Mouse (Mus musculus) liver, embryonic 14 days (tissue): ENCODE data around the gene Ddah2. TPM values are rescaled to one million over a fixed set of nuclear protein-coding genes. Genes with fewer than 3 reads are reported as not detected.

Source experiments
- polyA plus RNA-seq: library from polyadenylated mRNA; depleted of rRNA; stranded (reverse); fragments of >200 nt; gene quantifications from 2 replicates; pipeline ENCODE4 v1.2.3, GENCODE M21; 2012; rRNA removed

Ddah2 gene
- 11.1 and 13.5 TPM in 2 replicates for polyA plus RNA-seq

DNA sequence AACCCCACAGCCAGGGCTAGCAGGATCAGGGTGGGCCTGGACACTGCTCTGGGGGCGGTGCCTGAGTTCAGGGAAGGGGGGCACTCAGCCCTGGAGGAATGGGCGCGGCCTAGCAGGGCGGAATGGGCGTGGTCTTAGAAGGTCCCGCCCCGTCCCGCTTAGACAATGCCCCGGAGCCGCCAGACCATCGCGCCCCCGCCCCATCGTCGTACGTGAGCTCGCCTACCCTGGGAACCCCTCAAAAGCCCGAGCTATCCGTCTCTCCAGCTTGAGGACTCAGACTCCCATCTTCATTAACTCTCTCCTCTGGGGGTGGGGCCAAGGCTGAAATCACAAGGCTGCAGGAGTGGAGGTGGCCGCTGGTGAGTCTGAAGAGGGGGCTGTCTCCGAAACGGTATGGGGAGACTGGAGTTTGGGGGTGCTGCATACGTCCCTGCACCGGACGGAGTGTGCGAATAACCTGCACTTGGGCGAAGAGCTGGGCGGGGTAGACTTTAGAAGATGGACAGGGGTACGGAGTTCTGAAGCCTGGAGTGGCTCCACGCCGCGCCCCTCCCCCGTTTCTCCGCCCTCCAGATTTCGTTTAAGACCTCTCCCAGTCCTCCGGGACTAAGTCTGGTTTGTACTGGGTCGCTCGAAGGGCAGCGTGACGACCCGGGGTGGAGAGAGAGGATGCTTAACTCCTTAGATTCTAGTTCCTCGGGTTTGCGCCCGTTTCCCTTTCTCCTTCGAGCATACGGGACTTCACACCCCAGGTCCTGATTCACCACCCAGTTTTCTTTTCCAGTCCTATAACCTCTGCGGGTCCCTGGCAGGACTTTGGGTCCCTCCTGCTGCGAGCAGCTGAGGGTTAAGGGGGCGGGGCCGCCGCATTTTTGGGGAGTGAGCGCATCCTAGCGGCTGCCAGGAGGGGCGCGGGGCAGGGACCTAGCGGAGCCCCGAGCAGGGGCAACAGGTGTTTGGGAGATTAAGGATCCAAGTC is at the start of gene Ddah2:
Ddah2 (plus strand) TSS at position 125 of the 982 bp plus-strand sequence.

GRCm38 (mm10) chr17:35016376-35016775 is 42.5 kb upstream of the Ddah2 start, which contains the start of gene Vwa7:
Gene Vwa7, plus strand, starts transcription at chr17:35016579.

DNA sequence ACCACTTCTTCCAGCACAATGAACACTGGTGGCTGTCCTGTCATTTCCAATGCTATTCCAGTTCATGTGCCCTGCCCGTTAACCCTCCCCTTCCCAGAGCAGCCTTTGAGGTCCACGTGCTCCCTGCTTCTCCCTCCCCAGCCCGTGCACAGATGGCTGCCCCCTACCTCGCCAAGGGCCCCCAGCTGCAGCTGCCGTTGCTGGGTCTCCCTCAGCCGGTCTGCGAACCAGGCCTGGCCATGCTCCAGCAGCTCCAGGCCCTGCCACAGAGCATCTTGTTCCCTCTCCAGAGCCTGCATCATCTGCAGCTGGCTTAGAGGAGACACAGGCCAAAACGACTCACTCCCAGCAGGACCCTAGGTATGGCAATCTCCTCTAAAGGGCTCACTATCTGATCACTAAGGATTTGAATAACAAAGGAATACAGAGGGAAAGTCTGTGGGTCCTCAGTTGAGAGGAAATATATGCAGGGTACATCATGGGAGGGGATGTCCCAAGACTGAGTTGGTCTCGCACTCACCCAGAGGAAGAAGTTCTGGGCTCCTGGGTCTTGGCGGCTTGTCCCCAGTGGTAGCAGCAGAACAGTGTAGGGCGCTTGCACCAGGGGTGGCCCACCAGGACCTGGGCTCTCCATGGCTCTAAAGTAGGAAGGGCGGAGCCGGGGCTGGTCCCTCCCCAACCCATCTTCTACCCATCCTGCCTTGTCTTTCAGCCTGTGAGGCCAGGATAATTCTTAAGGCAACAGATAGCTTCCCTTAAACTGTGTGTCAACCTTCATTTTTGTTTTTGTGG is 31.4 kb upstream of the Ddah2 start, which contains the start of gene Sapcd1:
Sapcd1 (minus strand) TSS at position 740 of the 792 bp plus-strand sequence.

DNA sequence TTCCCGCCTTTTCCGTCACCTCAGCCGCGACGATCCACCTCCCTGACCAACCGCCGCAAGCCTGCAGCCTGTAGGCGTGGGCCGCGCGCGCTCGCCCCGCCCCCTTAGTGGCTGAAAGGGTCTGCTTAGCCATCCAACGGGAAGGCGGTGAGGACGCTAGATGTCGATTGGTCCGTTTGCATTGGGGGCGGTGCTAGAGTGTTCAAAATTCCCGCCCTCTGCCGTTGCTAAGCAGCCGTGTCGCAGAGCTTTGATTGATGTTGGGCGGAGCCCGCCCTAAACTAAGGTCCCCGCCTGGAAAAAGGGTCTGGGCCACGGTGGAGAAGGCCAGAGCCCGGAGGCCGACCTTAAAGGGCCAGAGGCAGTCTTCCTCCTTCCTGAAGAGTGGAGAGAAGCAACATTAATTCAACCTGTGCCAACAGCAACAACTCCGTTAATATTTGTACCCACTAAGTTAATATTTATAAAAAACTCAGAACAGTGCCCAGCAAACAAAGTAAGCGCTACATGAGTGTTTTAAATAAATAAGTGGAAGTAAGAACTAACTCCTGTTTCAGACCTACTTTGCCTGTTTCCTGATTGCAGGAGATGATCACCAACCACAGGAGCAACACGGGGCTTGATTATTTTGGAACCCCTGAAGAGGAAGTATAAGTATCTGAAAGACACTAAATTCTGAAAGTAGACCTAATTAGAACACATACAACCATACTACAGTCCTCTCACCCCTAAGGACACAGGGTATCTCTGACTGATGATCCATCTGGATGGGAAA is 12.0 kb upstream of the Ddah2 start, which contains the start of gene Msh5:
Msh5 (minus strand) TSS at position 65 of the 775 bp plus-strand sequence.

DNA sequence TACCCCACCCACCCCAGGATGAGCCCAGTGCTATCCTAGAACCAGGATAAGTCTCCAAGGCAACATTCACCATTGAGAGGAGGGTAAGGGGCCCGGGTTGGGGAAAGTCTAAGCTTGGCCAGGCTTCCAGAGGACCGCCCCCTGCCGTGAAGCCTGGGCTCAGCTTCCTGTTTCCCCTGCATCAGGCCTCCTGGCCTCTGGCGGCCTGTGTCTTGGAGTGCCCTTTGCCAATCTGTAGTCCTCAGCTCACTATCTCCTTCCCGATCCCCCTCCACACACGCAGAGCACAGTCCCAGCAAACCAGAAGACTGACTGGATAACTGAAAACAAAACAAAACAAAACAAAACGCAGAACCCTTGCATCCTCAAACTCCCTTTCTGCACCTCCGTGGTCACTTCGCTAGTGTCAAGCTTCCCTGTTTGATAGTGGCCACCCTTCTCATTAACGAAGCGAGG is 9.2 kb upstream of the Ddah2 start, which contains the start of gene Clic1:
Clic1 (plus strand) TSS at position 406 of the 456 bp plus-strand sequence.

DNA sequence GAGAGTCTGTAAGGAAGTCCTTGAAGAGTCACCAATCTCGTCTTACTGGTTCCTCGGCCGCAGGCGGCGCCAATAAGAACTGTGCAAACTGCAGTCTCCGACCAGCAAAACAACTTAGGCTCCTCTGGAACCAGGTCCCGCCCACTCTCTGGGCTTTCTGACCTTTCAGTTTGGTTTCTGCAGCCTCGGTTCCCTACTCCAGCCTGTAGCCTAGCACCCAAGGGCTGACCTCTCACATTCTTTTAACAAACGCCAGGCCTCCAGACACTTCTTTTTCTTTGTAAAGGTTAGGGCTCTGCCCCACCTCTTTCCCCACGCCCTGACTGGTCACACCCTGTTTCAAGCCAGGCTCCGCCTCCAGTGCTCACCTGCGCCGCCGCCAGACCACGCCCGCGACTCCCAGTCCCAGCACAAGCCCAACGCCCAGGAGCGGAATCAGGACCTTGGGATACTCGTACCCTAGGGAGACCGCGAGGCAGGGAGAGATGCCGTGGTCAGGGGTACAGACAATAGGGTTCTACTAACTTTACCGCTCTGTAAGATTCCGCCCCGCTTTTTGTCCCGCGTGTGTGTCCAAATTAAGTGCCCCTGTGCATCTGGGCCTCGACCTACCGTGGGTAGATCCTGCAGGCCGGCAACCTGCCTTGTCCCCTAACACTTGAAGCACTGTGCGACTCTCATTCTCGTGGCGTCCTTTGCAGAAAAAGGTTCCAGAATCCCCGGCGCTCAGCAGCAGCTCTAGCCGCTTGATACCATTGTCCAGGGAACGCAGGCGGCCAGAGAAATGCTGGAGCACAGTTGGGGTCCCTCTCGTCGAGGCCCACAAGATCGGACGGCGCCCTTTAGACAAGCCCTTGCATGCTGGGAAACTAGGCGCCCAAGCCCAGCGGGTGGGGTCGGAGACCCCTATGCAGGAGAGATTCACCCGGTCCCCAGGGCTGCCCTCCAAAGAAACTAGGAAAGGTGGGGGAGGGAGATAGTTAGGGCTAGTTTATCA is 6.4 kb downstream of the Ddah2 start, which contains the start of gene Ly6g6c:
Ly6g6c (plus strand) TSS at position 438 of the 997 bp plus-strand sequence.

GRCm38 (mm10) chr17:35066084-35066483 is 7.2 kb downstream of the Ddah2 start, which contains the start of gene Mpig6b:
Gene Mpig6b, minus strand, starts transcription at chr17:35066184.

GRCm38 (mm10) chr17:35076507-35077176 is 17.8 kb downstream of the Ddah2 start, which contains the start of gene Ly6g6e:
Gene Ly6g6e, plus strand, starts transcription at chr17:35076902.

GRCm38 (mm10) chr17:35077786-35078233 is 19.0 kb downstream of the Ddah2 start, which contains the start of gene Ly6g6d:
Gene Ly6g6d, minus strand, starts transcription at chr17:35078065.

DNA sequence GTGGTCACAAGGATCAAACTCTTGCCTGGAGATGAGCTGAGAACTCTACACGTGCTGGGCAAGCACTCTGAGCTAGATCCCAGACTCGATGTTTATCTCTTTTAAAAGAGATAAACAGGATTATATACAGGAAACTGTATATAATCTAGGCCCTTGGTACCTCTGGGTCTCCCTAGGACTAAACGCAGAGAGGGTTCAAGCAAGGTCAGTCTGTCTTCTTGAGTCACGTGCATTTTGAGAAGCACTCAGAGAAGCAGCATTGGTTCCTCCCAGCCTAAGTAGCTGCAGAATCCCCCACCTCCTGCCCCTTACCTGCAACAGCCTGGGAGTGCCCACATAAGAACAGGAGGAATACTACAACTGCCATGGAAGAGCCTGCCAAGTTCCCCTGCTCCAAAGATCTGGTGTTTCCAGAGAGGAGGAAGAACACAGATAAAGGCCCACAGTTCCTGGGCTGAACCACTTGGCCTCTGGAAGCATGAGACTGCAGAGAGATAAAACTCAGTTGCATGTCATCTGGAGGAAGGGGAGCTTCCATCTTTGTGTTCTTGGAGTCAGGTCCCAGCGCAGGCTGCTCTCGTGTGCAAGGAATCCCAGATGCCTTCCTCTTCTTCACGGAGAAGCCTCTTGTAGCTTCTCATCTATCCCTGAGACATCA is 26.5 kb downstream of the Ddah2 start, which contains the start of gene Ly6g6f:
Ly6g6f (minus strand) TSS at position 403 of the 658 bp plus-strand sequence.

DNA sequence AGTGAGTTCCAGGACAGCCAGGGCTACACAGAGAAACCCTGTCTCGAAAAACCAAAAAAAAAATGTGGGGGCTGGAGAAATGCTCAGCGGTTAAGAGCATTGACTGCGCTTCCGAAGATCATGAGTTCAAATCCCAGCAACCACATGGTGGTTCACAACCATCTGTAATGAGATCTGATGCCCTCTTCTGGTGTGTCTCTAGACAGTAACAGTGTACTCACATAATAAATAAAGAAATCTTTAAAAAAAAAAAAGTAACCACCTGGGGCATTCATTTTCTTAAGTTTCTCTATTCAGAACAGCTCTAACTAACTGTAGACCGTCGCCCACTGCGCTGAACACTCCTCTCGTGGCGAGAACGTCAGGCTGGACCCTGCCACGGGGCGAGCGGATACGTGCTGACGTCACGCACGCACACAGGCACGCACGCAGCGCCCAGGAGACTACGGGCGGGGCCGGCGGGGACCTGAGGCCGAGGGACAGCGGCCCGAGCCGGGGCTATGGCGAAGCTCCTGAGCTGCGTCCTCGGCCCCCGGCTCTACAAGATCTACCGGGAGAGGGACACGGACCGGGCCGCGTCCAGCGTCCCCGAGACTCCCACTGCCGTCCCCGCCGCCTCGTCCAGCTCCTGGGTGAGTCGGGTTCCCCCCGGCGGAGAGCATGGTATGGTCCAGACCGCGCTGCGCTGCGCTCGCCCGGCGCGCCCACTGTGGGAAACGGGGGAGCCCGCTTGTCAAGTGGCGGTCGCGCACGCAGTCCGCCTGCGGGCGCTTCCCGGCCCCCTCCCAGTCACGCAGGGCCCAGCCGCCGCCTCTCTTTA is 30.2 kb downstream of the Ddah2 start, which contains the start of gene Abhd16a:
Abhd16a (plus strand) TSS at position 439 of the 820 bp plus-strand sequence.

GRCm38 (mm10) chr17:35108097-35108496 is 49.3 kb downstream of the Ddah2 start, which contains the start of gene Ly6g5c:
Gene Ly6g5c, plus strand, starts transcription at chr17:35108279.

Other genes starting within 250 kb of the Ddah2 start
- gene Stk19, start 222.1 kb upstream of the Ddah2 start, polyA plus RNA-seq, result 15.6 and 17.8 TPM in 2 replicates
- 22.0 and 28.0 TPM in 2 replicates for gene Dxo, start 222.0 kb upstream of the Ddah2 start, polyA plus RNA-seq
- gene Skiv2l, start 208.8 kb upstream of the Ddah2 start, polyA plus RNA-seq, result 19.0 and 22.2 TPM in 2 replicates
- 43.8 and 44.0 TPM in 2 replicates for gene Nelfe, start 208.6 kb upstream of the Ddah2 start, polyA plus RNA-seq
- 157 and 169 TPM in 2 replicates for gene Cfb, start 196.5 kb upstream of the Ddah2 start, polyA plus RNA-seq
- gene Zbtb12, start 179.6 kb upstream of the Ddah2 start, polyA plus RNA-seq, result 5.7 and 6.1 TPM in 2 replicates
- not detected in 2 replicates for gene Gm20547, start 177.0 kb upstream of the Ddah2 start, polyA plus RNA-seq
- 14.2 and 18.4 TPM in 2 replicates for gene C2, start 160.8 kb upstream of the Ddah2 start, polyA plus RNA-seq
- gene Ehmt2, start 160.6 kb upstream of the Ddah2 start, polyA plus RNA-seq, result 27.3 and 28.0 TPM in 2 replicates
- 1.1 and 1.3 TPM in 2 replicates for gene Slc44a4, start 144.6 kb upstream of the Ddah2 start, polyA plus RNA-seq
- 8.4 and 10.5 TPM in 2 replicates for gene Neu1, start 127.8 kb upstream of the Ddah2 start, polyA plus RNA-seq
- 1.1 and 1.3 TPM in 2 replicates for gene Hspa1b, start 99.8 kb upstream of the Ddah2 start, polyA plus RNA-seq
- gene Gm20481, start 89.1 kb upstream of the Ddah2 start, polyA plus RNA-seq, result not detected in 2 replicates
- 0.58 and 0.67 TPM in 2 replicates for gene Hspa1a, start 86.9 kb upstream of the Ddah2 start, polyA plus RNA-seq
- gene Hspa1l, start 86.3 kb upstream of the Ddah2 start, polyA plus RNA-seq, result 0.02 TPM in 2 replicates
- gene Lsm2, start 77.2 kb upstream of the Ddah2 start, polyA plus RNA-seq, result 106 and 129 TPM in 2 replicates
- 58.0 and 65.7 TPM in 2 replicates for gene Vars, start 58.0 kb upstream of the Ddah2 start, polyA plus RNA-seq
- gene Vwa7, start 42.5 kb upstream of the Ddah2 start, polyA plus RNA-seq, result 0.12 and 0.20 TPM in 2 replicates
- 2.0 TPM in 2 replicates for gene Sapcd1, start 31.0 kb upstream of the Ddah2 start, polyA plus RNA-seq
- 3.3 and 4.1 TPM in 2 replicates for gene Msh5, start 12.3 kb upstream of the Ddah2 start, polyA plus RNA-seq
- gene Clic1, start 9.1 kb upstream of the Ddah2 start, polyA plus RNA-seq, result 70.1 and 85.9 TPM in 2 replicates
- 0.21 and 0.24 TPM in 2 replicates for gene Ly6g6c, start 6.4 kb downstream of the Ddah2 start, polyA plus RNA-seq
- gene Mpig6b, start 7.1 kb downstream of the Ddah2 start, polyA plus RNA-seq, result 1.8 and 2.7 TPM in 2 replicates
- gene Ly6g6e, start 17.9 kb downstream of the Ddah2 start, polyA plus RNA-seq, result 0.03 and 0.15 TPM in 2 replicates
- 0.66 and 0.76 TPM in 2 replicates for gene Ly6g6d, start 19.0 kb downstream of the Ddah2 start, polyA plus RNA-seq
- 4.6 TPM in 2 replicates for gene Ly6g6f, start 26.6 kb downstream of the Ddah2 start, polyA plus RNA-seq
- 25.1 and 29.0 TPM in 2 replicates for gene Abhd16a, start 30.2 kb downstream of the Ddah2 start, polyA plus RNA-seq
- not detected in 2 replicates for gene Ly6g5c, start 49.2 kb downstream of the Ddah2 start, polyA plus RNA-seq
- gene Ly6g5b, start 56.4 kb downstream of the Ddah2 start, polyA plus RNA-seq, result 0.42 and 0.67 TPM in 2 replicates
- 9.1 and 10.2 TPM in 2 replicates for gene Gpank1, start 62.4 kb downstream of the Ddah2 start, polyA plus RNA-seq
- gene Csnk2b, start 63.0 kb downstream of the Ddah2 start, polyA plus RNA-seq, result 76.9 and 86.4 TPM in 2 replicates
- 1.2 and 1.6 TPM in 2 replicates for gene D17H6S53E, start 67.3 kb downstream of the Ddah2 start, polyA plus RNA-seq
- gene Apom, start 73.0 kb downstream of the Ddah2 start, polyA plus RNA-seq, result 296 and 349 TPM in 2 replicates
- gene Bag6, start 76.1 kb downstream of the Ddah2 start, polyA plus RNA-seq, result 40.6 and 45.5 TPM in 2 replicates
- gene Prrc2a, start 105.9 kb downstream of the Ddah2 start, polyA plus RNA-seq, result 48.0 and 59.1 TPM in 2 replicates
- 9.0 and 9.2 TPM in 2 replicates for gene Aif1, start 117.0 kb downstream of the Ddah2 start, polyA plus RNA-seq
- gene Lst1, start 129.4 kb downstream of the Ddah2 start, polyA plus RNA-seq, result 21.0 and 28.7 TPM in 2 replicates
- gene Ltb, start 135.4 kb downstream of the Ddah2 start, polyA plus RNA-seq, result 0.53 and 0.76 TPM in 2 replicates
- 0.33 and 0.48 TPM in 2 replicates for gene Tnf, start 143.0 kb downstream of the Ddah2 start, polyA plus RNA-seq
- gene Lta, start 146.3 kb downstream of the Ddah2 start, polyA plus RNA-seq, result 0.03 and 0.09 TPM in 2 replicates
- gene Gm16181, start 161.8 kb downstream of the Ddah2 start, polyA plus RNA-seq, result 0.10 TPM in 1 of 2 replicates, not detected in the other
- 1.6 and 1.7 TPM in 2 replicates for gene Atp6v1g2, start 174.6 kb downstream of the Ddah2 start, polyA plus RNA-seq
- gene Nfkbil1, start 176.8 kb downstream of the Ddah2 start, polyA plus RNA-seq, result 3.6 and 4.1 TPM in 2 replicates
- gene Ddx39b, start 182.7 kb downstream of the Ddah2 start, polyA plus RNA-seq, result 174 and 208 TPM in 2 replicates
- gene H2-D1, start 203.7 kb downstream of the Ddah2 start, polyA plus RNA-seq, result 35.7 and 45.9 TPM in 2 replicates